Mouse (Mus musculus): ENCODE data around the gene Srsf9.

Srsf9 gene

DNA sequence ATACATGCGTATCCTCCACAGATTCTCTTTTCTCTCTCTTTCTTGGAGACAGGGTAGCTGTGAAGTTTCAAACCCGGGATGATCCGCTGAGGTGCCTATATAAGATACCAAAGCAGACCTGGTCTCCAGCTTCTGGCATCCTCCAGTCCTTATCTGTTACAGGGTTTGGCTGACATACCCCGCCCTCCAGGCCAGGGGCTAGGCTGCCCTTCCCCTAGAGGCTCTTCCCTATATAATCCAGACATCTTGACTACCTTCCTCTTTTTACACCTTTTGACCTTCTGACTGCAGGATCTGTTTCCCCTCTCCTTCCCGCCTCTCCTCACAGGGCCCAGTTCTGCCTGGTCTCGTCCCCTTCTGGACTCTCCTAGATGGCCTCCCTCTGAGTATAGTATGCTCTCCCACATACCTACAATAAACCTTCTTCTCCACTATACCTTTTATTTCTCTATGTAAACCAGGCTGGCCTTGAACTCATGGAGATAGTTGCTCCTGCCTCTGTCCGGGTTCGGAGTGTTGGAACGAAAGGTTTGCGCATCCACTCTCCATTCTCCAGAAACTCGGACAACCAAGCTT lies 633 bp upstream of the Srsf9 start:
- DNase-seq (ENCODE audit: low read depth): no peak

- DNase-seq (ENCODE audit: low read depth): no peak
Measured at GRCm38 (mm10) chr5:115327610-115328548, 902 bp downstream of the Srsf9 start.

GRCm38 (mm10) chr5:115330955-115331354 lies 4.0 kb downstream of the Srsf9 start:
- no peak for DNase-seq (ENCODE audit: low read depth)

DNA sequence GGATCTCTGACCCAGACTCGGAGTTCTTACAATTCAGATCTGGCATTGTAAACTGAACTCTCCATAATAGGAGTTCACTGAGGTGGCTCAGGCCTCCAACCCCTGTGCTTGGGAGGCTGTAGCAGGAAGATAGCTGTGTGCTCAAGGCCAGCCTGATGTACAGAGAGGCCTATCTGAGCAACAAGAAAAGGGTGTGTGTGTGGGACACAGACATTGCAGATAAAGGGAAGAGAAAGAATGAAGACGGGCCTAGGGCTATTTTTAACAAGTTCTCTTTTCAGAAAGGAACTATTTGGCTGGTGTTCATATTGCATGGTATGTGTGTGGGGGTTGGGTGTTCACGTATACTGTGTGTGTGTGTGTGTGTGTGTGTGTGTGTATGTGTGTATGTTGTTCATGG lies 6.6 kb downstream of the Srsf9 start:
- DNase-seq (ENCODE audit: low read depth): no peak

DNA sequence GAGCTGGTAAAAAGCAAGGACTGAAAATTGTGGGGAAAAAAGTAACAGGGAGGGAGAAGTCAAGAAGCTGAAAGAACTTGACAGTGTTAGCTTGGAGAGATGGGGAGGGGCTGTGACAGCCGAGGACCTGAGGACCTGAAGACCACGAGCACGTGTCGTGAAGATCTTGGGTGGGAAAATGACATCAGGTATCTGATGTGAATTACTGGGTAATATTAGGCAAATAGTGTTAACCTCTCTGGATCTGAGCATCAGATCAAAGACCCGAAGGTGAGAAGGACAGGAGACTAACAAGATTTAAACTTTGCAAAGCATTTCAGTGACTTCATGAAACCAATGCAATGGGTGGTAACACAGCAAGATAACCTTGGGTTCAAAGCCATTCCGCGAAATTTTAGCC lies 13.0 kb downstream of the Srsf9 start:
- DNase-seq (ENCODE audit: low read depth): no peak

- DNase-seq (ENCODE audit: low read depth): peak; percentile 85
Measured at GRCm38 (mm10) chr5:115340577-115341313, 13.8 kb downstream of the Srsf9 start, which contains the start of the genes Gatc and Triap1. TSS of gene Gatc (minus strand) at chr5:115341178. TSS of gene Triap1 (plus strand) at chr5:115341225.

DNA sequence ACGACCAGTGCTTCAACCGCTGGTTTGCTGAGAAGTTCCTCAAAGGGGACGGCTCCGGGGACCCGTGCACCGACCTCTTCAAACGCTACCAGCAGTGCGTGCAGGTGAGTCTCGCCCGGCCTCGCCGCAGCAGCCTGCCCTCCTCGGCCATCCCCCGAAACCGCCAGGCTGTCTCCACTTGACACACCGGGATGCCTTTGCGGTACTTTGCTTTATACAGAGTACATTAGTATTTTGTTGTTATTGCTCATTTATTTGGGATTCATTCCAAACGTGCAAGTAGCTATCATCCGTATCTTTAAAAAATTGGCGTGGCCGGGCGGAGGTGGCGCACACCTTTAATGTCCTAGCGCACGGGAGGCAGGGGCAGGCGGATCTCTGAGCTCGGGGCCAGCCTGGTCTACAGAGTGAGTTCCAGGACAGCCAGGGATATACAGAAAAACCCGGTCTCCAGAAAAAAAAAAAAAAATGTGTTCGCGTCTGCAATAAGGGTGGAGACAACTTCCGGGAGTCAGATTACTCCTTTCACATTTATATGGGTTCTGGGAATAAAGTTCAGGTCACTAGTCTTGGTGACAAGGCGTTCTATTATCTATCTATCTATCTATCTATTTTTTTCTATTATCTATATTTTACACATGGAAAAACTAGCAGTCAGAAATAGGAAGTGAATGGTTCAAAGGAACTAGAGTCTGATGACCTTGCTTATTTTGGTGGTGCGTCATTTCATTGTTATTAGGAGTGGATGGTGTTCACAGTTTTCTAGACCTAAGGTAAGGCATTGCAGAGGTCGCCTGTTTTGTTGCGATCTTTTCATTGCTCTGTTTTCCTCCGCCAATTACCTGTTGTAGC lies 14.6 kb downstream of the Srsf9 start:
- DNase-seq (ENCODE audit: low read depth): no peak

DNA sequence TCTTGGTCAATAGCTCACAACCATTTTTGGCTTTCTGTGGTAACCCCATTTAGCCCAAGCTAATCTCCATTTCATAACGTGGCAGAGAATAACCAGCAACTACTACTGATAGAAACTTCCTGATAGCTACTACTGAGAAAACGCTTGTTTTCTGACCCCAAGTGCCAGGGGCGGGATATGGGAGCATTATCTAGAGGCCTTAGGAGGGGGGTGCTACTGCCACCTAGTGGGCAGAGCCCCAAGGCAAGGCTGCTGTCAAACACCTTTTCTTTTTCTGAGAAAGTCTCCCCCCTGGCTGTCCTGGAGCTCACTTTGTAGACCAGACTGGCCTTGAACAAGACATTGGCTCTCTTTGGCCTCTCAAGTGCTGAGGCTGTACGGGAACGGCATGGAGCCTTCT lies 20.6 kb downstream of the Srsf9 start:
- DNase-seq (ENCODE audit: low read depth): peak; percentile 91

- DNase-seq (ENCODE audit: low read depth): peak; percentile 97
Measured at GRCm38 (mm10) chr5:115348546-115349224, 21.7 kb downstream of the Srsf9 start, which contains the start of gene Cox6a1. TSS of gene Cox6a1 (minus strand) at chr5:115348981.

- no peak for DNase-seq (ENCODE audit: low read depth)
Measured at GRCm38 (mm10) chr5:115349225-115349555, 22.2 kb downstream of the Srsf9 start.

DNA sequence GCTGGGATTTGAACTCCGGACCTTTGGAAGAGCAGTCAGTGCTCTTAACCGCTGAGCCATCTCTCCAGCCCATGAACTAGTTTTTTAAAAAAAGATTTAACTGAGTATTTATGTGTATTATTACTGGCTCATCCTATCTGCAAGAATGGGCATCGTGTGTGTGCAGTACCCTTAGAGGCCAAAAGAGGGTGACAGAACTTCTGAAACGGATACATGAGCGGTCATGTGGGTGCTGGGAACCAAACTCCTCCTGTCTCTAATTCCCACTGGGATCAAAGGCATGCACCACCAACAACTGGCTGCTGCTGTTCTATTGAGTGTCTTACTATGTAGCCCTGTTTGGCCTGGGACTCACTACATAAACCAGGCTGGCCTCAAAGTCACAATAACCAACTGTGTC lies 24.4 kb downstream of the Srsf9 start:
- DNase-seq (ENCODE audit: low read depth): no peak

- no peak for DNase-seq (ENCODE audit: low read depth)
Measured at GRCm38 (mm10) chr5:115355070-115355469, 28.1 kb downstream of the Srsf9 start.

DNA sequence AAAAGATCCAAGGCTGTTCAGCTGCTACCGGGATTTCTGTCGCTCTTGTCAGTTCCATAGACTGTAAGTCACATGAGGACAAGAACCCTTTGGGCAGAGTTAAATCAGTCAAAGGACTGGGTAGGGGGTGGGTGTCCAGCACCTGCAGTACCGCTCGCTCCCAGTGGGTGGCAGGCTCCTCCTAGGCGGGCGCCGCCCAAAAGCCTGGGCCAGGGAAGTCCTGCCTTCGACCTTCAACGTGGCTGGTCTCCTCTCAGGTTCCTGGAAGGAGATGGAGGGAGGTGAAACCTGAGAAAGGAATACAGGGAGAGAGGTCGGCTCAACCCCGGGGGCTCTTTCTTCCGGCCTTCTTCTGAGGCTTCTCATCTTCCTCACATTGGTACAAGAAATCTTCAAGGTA lies 31.9 kb downstream of the Srsf9 start:
- DNase-seq (ENCODE audit: low read depth): no peak

DNA sequence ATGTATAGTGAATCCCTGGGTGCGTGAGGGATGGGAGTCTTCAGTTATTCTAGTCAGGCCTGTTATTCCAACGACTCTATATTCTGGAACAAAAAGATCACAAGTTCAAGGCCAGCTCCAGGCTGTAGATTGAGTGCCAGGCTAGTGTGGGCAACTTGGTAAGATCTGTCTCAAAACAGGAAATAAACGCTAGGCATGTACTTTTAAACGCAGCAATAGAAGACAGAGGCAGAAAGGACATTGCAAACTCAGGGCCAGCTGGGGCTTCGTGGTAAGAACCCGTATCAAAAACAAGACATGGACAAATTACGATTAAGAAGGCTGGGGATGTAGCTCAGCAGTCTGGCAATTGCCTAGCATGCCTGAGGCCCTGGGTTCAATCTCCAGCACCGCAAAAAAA lies 32.5 kb downstream of the Srsf9 start:
- no peak for DNase-seq (ENCODE audit: low read depth)

DNA sequence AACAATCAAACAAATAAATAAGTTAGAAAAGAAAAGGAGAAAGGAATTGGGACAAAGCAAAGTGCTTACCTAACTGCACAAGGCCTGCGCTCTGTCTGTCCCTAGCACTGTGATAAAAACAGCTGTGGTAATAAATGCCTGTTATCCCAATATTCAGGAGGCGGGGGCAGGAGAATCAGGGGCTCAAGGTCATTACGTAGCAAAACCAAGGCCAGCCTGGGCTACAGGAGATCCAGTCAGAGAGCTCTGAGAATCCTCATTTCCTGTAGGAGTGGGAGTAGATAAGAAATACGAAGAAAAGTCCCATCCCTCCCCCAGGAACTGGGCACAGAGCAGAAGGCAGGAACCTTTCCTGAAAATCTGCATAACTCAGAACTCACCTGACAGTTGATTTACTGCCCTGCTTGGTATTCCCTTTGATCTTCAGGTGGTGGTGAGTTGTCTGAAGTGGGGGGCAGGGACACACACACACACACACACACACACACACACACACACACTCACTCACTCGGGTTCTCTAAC lies 32.9 kb downstream of the Srsf9 start:
- DNase-seq (ENCODE audit: low read depth): no peak

DNA sequence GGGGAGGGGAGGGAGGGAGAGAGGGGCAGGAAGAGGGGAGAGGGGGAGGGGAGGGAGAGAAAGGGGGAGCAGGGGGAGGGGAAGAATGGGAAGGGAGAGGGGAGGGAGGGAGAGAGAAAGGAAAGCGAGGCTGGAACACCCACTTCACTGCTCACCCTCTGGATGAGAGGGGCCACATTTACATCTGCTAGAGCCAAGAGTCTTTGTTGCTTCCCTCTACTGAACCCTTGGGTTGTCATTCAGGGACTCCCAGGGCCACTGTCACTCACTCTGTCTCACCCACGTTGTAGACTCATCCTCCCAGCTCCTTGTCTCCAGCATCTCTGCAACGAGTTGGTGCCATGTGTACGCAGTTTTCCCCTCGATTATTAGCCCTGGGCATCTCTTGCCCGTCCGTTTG lies 35.2 kb downstream of the Srsf9 start:
- DNase-seq (ENCODE audit: low read depth): no peak

DNA sequence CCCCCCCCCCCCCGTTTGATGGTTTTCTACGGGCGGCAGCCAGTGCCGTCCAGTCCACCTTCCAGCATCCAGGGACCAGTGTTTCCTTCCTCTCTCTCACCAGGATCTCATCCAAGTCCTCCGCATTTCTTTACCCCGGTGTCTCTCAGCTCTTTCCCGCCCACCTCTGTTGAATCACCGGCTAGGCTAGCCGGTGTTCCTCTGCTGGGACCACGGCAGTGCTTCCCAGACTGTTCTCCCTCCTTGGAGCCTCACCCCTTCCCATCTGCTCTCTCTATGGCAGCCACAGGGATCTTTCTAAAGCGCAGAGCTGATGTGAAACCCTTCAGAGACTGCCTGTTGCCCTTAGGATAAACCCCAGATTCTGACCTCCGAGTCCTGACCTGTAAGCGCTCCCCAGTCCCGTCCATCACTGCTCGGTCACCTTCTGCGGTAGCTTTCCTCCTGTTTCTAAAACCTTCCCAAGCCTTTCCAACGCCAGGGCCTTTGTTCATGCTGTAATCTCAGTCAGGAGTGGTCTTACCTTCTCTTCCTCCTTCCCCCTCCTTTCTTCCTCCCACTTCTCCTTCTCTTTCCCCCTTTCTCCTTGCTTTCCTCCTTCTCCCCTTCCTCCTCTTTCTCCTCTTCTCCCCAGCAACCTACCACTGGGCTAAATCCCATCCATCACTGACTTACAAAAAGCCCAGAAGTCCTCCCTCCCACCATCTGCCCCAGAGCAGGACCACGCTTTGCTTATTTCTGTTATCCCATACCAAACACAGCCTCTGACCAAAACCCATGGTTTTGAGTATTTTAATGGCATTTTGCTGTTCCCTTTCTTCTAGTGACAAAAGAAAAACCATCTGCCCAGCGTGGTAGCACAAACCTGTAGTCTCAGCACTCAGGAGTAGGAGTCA lies 36.1 kb downstream of the Srsf9 start:
- DNase-seq (ENCODE audit: low read depth): no peak

DNA sequence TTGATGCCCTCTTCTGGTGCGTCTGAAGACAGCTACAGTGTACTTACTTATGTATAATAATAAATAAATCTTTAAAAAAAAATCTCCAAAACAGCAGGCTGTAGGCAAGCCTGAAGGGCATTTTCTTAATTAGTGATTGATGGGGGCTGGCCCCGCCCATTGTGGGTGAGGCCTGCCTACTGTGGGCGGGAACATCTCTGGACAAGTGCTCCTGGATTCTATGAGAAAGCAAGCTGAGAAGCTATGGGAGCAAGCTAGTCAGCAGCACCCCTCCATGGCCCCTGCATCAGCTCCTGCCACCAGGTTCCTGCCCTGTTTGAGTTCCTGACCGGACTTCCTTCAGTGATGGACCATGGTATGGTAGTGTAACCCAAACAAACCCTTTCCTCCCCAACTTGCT lies 37.8 kb downstream of the Srsf9 start:
- no peak for DNase-seq (ENCODE audit: low read depth)

DNA sequence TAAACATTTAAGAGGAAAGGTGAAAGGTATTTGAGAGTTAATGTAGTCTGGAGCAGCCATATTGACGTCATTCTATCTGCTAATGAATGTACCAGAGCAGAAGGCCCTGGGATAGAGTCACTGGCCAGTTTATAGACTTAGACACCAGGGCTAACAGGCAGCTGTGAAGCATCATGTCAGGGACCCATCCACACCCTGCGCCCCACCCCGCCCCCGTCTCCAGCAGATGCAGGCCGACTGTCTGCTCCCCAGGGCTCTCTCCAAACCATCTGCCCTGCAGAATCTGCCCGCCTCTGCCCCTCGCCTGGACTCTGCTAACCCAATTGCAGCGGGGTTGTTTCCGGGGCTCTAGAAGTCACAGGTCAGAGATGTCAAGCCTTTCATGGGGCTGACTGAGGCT lies 44.8 kb downstream of the Srsf9 start:
- DNase-seq (ENCODE audit: low read depth): no peak

Data from c-Kit-positive CD71-positive TER-119-negative erythroid progenitor cells, embryonic 14.5 days (primary cell).